In the genomic region with DNA sequence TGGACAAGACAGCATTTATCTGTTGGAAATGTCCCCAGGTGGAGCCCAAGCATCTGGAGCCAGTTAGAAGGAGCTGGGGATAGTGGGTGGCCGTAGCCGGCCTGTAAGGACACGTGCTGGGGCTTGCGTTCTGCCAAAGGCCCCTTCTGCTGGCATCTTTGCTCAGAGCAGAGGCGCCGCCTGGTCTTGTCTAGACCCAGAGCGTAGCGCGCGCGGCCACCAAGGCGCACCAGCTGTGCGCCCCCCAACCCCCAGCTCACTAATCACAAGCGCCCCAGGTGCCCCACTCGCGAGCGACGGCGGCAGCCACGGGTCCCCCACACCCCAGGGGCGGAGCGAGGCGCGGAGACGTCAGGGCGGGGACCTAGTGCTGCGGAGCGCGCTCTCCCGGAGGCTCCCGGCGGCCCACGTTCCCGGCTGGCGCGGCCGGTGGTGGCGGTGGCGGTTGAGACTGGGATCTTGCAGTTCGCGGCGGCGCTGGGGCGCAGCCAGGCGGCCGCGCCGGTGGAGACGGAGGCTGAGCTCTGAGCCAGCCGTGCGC, we compare ENCODE assay signal across 8 mouse cellular contexts. TPM values are rescaled to one million over a fixed set of nuclear protein-coding genes. Genes with fewer than 3 reads are reported as not detected.
A peak's percentile ranks its signal among the peaks of the same experiment; 100 is the strongest.
DNase-seq lines count a peak whose midpoint lies in the region; ATAC-seq lines count a peak whose summit lies in the region.

A gene (plus strand): TSS at position 514 of the 541 bp plus-strand sequence.

- peak within 1 kb of the TSS; percentile 85 for H3K4me2 ChIP-seq in hindbrain, embryonic 14.5 days (replicated peaks)
- peak within 1 kb of the TSS; percentile 91 for H3K4me2 ChIP-seq in midbrain, embryonic 12.5 days (replicated peaks)
- H3K4me2 ChIP-seq in stomach, embryonic 16.5 days (ENCODE audit: low read depth, low read length), result peak within 1 kb of the TSS; percentile 83

- H3K9me3 ChIP-seq in hindbrain, embryonic 14.5 days (ENCODE audit: control insufficient read depth, low read length), result no peaks in the 10 kb centered on the region
- H3K9me3 ChIP-seq in midbrain, embryonic 12.5 days, result no peaks in the 10 kb centered on the region
- H3K9me3 ChIP-seq in stomach, embryonic 16.5 days (replicated peaks; ENCODE audit: control insufficient read depth, low read length), result no peaks in the 10 kb centered on the region

- peak; percentile 92 for ATAC-seq in hindbrain, embryonic 14.5 days (ENCODE audit: low FRiP score)
- ATAC-seq in midbrain, embryonic 12.5 days (ENCODE audit: low FRiP score, low read depth), result peak; percentile 85
- peak; percentile 84 for ATAC-seq in stomach, embryonic 16.5 days (ENCODE audit: insufficient read depth, low FRiP score)

- peak; percentile 81 for DNase-seq in NIH3T3 (ENCODE audit: low read depth)
- DNase-seq in cerebellum, adult 9-11 months, result peak; percentile 30
- peak; percentile 32 to 63 for DNase-seq in frontal cortex, postnatal 25 days (ENCODE audit: low spot score in 2 of 2)
- peak; percentile 66 for DNase-seq in hindbrain, embryonic 14.5 days (ENCODE audit: low spot score)
- peak; percentile 75 to 87 for DNase-seq in left cerebral cortex, postnatal 36 days (ENCODE audit: low spot score in 2 of 2)
- no peak for DNase-seq in spleen, adult 12 weeks (ENCODE audit: low spot score)

- under 1% methylated on average over 45 of the region's 51 CpGs for WGBS in hindbrain, embryonic 14.5 days
- WGBS in midbrain, embryonic 12.5 days, result 1% methylated on average over 42 of the region's 51 CpGs
- under 1% methylated on average over 49 of the region's 51 CpGs for WGBS in stomach, embryonic 16.5 days

- H3K36me3 ChIP-seq in hindbrain, embryonic 14.5 days (replicated peaks; ENCODE audit: control insufficient read depth, insufficient read depth), result no peaks in the 10 kb centered on the region
- H3K36me3 ChIP-seq in midbrain, embryonic 12.5 days, result no peaks in the 10 kb centered on the region
- H3K36me3 ChIP-seq in stomach, embryonic 16.5 days (ENCODE audit: control insufficient read depth, insufficient read depth, low read length), result no peaks in the 10 kb centered on the region

- H3K9ac ChIP-seq in hindbrain, embryonic 14.5 days, result peak within 1 kb of the TSS; percentile 67
- H3K9ac ChIP-seq in midbrain, embryonic 12.5 days (replicated peaks), result peak within 1 kb of the TSS; percentile 53; the same call in 1 of the 2 replicates
- peak within 1 kb of the TSS; percentile 80 for H3K9ac ChIP-seq in stomach, embryonic 16.5 days (ENCODE audit: low read length)

- peaks cover 10% of the 10 kb centered on the region; the same call in 1 of the 2 replicates for H3K4me1 ChIP-seq in hindbrain, embryonic 14.5 days (replicated peaks; ENCODE audit: control insufficient read depth, insufficient read depth, low read length)
- peaks cover 8% of the 10 kb centered on the region for H3K4me1 ChIP-seq in midbrain, embryonic 12.5 days
- no peaks in the 10 kb centered on the region for H3K4me1 ChIP-seq in stomach, embryonic 16.5 days (ENCODE audit: control insufficient read depth, insufficient read depth, low read length)

- H3K27ac ChIP-seq in hindbrain, embryonic 14.5 days, result peak within 1 kb of the TSS; percentile 70
- H3K27ac ChIP-seq in midbrain, embryonic 12.5 days (replicated peaks), result peak within 1 kb of the TSS; percentile 46; the same call in 1 of the 2 replicates
- H3K27ac ChIP-seq in stomach, embryonic 16.5 days (ENCODE audit: low read length), result peak within 1 kb of the TSS; percentile 75

- peaks cover 4% of the 10 kb centered on the region; the same call in 1 of the 2 replicates for H3K27me3 ChIP-seq in hindbrain, embryonic 14.5 days (ENCODE audit: control insufficient read depth, insufficient read depth, low read length)
- H3K27me3 ChIP-seq in midbrain, embryonic 12.5 days, result peaks cover 36% of the 10 kb centered on the region
- H3K27me3 ChIP-seq in stomach, embryonic 16.5 days (ENCODE audit: control insufficient read depth, insufficient read depth, low read length), result no peaks in the 10 kb centered on the region

- intact Hi-C loops in left cerebral cortex, postnatal 36 days (cut with DNase I), result loop anchor here (2.0 kb wide), 1 partner anchor 39 kb away; no protein-coding TSS in a partner anchor

- H3K4me3 ChIP-seq in hindbrain, embryonic 14.5 days (replicated peaks; ENCODE audit: low read length), result peak within 1 kb of the TSS; percentile 51
- H3K4me3 ChIP-seq in midbrain, embryonic 12.5 days, result peak within 1 kb of the TSS; percentile 54
- H3K4me3 ChIP-seq in stomach, embryonic 16.5 days (replicated peaks; ENCODE audit: low read length), result peak within 1 kb of the TSS; percentile 60

RNA-seq across cellular contexts. Expression of the gene that starts here (rescaled TPM):
- 12.1 and 12.6 TPM in 2 replicates for polyA plus RNA-seq in hindbrain, embryonic 14.5 days (2014; fragmentation: Nextera tagmentation; extraction: Ambion mirVana)
- total RNA-seq in left cerebral cortex, postnatal 36 days (2021), result 10 to 100 TPM; 15.8 to 21.2 TPM
- polyA plus RNA-seq in midbrain, embryonic 12.5 days (2016; fragmentation: Nextera tagmentation; extraction: Ambion mirVana), result 16.8 and 26.9 TPM in 2 replicates
- 25.7 and 27.5 TPM in 2 replicates for polyA plus RNA-seq in stomach, embryonic 16.5 days (2015; fragmentation: Nextera tagmentation; extraction: Ambion mirVana)
